Mouse (Mus musculus) heart, embryonic 14.5 days (tissue): ENCODE results near the gene Syt12. TPM values are rescaled to one million over a fixed set of nuclear protein-coding genes. Genes with fewer than 3 reads are reported as not detected.

Experiments used
- ATAC-seq: fragments of 200-750 bp; cut with Nextera tagmentation; 2 replicates; pipeline ENCODE4 v1.8.0; 2017; ENCODE audit warnings: low read depth, moderate TSS enrichment; ENCODE audit not compliant: insufficient number of reproducible peaks, insufficient read depth, low FRiP score
- H3K27ac ChIP-seq, 2 experiments: fragments of 200-500 bp in 1 of 2; fragments of 300-500 bp in 1 of 2; sonication (generic) in 1 of 2; replicated peaks in 1 of 2; 2 replicates each; pipeline ENCODE4 v1.5.1; 2012 to 2014; ENCODE audit warnings: low read depth in 2 of 2, low read length in 2 of 2, control low read depth in 1 of 2, mild to moderate bottlenecking in 1 of 2, mixed read lengths in 1 of 2; ENCODE audit not compliant: control insufficient read depth in 1 of 2, insufficient read depth in 1 of 2
- H3K27me3 ChIP-seq: fragments of 300-500 bp; sonication (generic); 2 replicates; pipeline ENCODE4 v1.6.1; 2014; ENCODE audit warnings: mild to moderate bottlenecking, low read length, control low read depth; ENCODE audit not compliant: control insufficient read depth, insufficient read depth
- H3K36me3 ChIP-seq: fragments of 300-500 bp; sonication (generic); 2 replicates; pipeline ENCODE4 v1.6.1; 2014; ENCODE audit warnings: mild to moderate bottlenecking, control low read depth, low read length, mixed read lengths; ENCODE audit not compliant: control insufficient read depth, insufficient read depth
- H3K4me1 ChIP-seq, 2 experiments: fragments of 200-500 bp in 1 of 2; fragments of 300-500 bp in 1 of 2; sonication (generic) in 1 of 2; 2 replicates each; pipeline ENCODE4 v1.6.1; 2012 to 2014; ENCODE audit warnings: low read length in 2 of 2, control low read depth in 1 of 2, mixed read lengths in 1 of 2; ENCODE audit not compliant: control insufficient read depth in 2 of 2, insufficient read depth in 2 of 2
- H3K4me2 ChIP-seq: fragments of 300-500 bp; sonication (generic); 2 replicates; pipeline ENCODE4 v1.6.1; 2014; ENCODE audit warnings: mild to moderate bottlenecking, low read length
- H3K4me3 ChIP-seq, 2 experiments: fragments of 200-500 bp in 1 of 2; fragments of 300-500 bp in 1 of 2; sonication (generic) in 1 of 2; 2 replicates each; pipeline ENCODE4 v1.5.1; 2012 to 2014; ENCODE audit warnings: low read length in 2 of 2, mild to moderate bottlenecking in 2 of 2, control low read depth in 1 of 2, low read depth in 1 of 2, moderate library complexity in 1 of 2; ENCODE audit not compliant: control insufficient read depth in 1 of 2, insufficient read depth in 1 of 2
- H3K9ac ChIP-seq: fragments of 300-500 bp; sonication (generic); 2 replicates; pipeline ENCODE4 v1.6.1; 2014; ENCODE audit warnings: mild to moderate bottlenecking, low read length
- H3K9me3 ChIP-seq: fragments of 300-500 bp; sonication (generic); 2 replicates; pipeline ENCODE4 v1.6.1; 2016; ENCODE audit warnings: low read length, control low read depth; ENCODE audit not compliant: control insufficient read depth
- WGBS: fragments of 180-500 bp; shearing (Covaris S2); extraction: QIAGEN DNeasy Blood & Tissue Kit; methylation state at CpG from one replicate; pipeline ENCODE4 v1.1.7; 2014; 5-methylcytosine and 5-hydroxymethylcytosine counted together
- polyA plus RNA-seq: library from polyadenylated mRNA; unstranded; fragments of >200 nt; fragmentation: Nextera tagmentation; extraction: Ambion mirVana; gene quantifications from 2 replicates; pipeline ENCODE4 v1.2.1, GENCODE M21; 2014

Syt12 gene
- 0.88 and 0.95 TPM in 2 replicates for polyA plus RNA-seq

DNA sequence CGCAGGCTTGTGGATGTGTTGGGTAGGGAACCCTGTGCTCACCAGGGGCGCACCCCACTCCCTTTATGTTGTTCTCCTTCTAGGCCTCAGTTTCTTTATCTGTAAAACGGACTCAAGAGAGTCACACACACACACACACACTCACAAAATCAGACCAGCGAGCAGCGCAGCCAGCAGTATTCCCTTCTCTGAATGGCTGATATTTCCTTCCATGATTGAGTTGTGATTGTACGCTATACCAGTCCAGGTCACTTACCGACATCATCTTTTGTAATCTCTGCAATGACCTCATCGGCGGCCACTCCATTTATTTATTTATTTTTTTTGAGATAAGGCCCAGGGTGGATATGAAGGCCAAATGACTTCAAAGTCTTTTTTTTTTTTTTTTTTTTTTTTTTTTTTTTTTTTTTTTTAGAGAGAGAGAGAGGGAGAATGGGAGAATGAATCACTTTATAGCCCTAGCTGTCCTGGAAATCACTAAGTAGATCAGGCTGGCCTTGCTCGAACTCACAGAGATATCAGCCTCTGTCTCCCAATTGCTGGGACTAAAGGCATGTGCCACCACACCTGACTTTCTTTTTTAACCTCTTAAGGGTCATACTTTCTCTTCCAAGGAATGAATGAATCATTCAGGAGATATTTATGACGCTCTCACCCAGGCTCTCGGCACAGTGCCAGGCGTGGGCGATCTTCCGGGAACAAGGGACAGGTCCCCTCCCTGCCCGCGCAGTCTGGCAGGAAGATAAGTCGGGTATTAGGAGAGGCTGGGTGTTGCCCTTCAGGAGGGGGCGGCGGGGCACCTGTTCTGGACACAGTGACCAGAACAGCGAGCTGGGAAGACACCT, at the start of gene Syt12:
TSS of gene Syt12 (minus strand) at position 103 of the 845 bp plus-strand sequence.
- Histone ChIP-seq H3K27ac (no peak within 1 kb of the TSS), H3K36me3 (no peaks in the 10 kb centered on the region), H3K9me3 (no peaks in the 10 kb centered on the region), H3K9ac (peak within 1 kb of the TSS; percentile 59), H3K4me2 (peak within 1 kb of the TSS; percentile 94), H3K27me3 (peaks cover 23% of the 10 kb centered on the region), H3K4me3 (peak within 1 kb of the TSS; percentile 38 to 43), H3K4me1 (peaks cover 4 to 6% of the 10 kb centered on the region in 2 experiments; a peak in 3 of 4 replicates)
- ATAC-seq, result no peak
- 9% methylated on average over 21 of the region's 21 CpGs for WGBS

DNA sequence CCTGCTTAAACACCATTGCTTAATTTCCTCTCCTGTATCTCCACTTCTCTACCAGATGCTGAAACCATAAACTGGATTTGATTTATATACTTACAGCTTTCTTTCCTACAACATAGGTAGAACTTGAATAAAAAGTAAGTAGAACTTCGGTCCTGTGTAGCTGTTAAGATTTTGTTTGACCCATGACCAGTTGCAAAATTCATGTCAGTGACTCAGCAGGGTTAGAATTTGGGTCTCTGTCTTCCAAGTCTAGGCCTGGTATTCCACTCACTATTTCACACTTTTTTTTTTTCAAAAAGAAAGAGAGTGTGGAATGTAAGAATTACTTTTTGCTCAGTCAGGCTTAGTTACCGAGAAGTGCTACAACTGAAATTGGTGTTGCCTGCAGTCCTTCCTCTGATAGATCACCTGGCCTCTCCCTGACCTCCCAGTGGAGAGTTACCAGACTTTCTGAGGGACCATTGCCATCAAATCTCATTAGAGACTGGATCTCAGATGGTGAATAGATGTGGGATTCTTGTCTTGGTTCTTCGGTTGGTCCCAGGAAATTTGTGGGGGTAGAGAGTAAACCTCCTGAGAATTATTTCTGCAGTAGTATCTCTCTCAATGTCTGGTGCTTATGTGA, 44.3 kb upstream of the Syt12 start:
- Histone ChIP-seq H3K36me3 (no peaks in the 10 kb centered on the region), H3K4me1 (no peaks in the 10 kb centered on the region), H3K27ac (no peak overlapping the region), H3K27me3 (no peaks in the 10 kb centered on the region), H3K4me2 (no peak overlapping the region), H3K9ac (no peak overlapping the region), H3K4me3 (no peak overlapping the region), H3K9me3 (no peaks in the 10 kb centered on the region)
- ATAC-seq, result no peak
- 79% methylated on average over 3 of the region's 3 CpGs for WGBS

DNA sequence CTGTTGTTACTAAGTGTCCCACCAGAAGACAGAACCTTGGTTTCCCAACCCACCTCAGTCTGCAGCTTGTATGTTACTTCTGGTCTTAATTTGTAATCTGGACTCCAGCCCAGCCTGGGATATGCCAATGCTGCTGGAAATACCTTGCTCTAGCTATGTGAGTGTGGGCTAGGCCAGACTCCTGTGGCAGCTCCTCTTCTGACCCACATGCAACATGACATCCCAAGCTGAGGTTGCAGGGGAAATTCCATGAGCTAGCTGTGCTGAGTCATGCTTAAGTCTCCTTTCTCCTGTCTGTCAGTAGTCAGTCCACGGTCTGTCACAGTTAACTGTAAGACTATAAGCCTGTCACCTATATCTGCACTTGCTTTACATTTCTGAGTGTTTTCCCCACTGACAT, 40.2 kb upstream of the Syt12 start:
- H3K36me3 ChIP-seq, result no peaks in the 10 kb centered on the region
- ATAC-seq, result no peak
- no peak overlapping the region for H3K9ac ChIP-seq
- no peak overlapping the region for H3K27ac ChIP-seq
- H3K27me3 ChIP-seq, result no peaks in the 10 kb centered on the region
- H3K4me1 ChIP-seq, result peaks cover 7 to 8% of the 10 kb centered on the region in 2 experiments
- WGBS, result 31% methylated on average over 1 of the region's 1 CpGs
- H3K4me3 ChIP-seq, result no peak overlapping the region
- H3K9me3 ChIP-seq, result no peaks in the 10 kb centered on the region
- no peak overlapping the region for H3K4me2 ChIP-seq

DNA sequence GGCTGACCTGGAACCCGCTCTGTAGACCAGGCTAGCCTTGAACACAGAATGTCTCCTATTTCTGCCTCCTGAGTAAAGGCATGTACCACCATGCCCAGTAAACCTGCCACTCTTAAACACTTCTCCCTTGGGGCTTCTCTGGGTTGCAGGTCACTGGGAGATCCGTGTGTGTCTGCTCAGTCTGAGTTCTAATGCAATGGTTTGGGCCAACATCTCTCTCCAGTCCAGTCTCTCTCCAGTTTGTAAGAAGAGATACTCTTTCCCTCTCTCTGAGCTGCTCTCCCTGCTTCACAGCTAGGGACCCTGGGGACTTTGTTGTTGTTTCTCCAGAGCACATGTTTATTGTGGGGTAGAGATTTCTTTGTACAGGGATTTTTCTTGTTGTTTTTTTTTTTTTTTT, 39.0 kb upstream of the Syt12 start:
- 67% methylated on average over 2 of the region's 2 CpGs for WGBS
- no peak overlapping the region for H3K4me2 ChIP-seq
- ATAC-seq, result no peak
- H3K27me3 ChIP-seq, result no peaks in the 10 kb centered on the region
- no peak overlapping the region for H3K4me3 ChIP-seq
- H3K4me1 ChIP-seq, result peaks cover 7 to 8% of the 10 kb centered on the region in 2 experiments
- no peak overlapping the region for H3K27ac ChIP-seq
- H3K36me3 ChIP-seq, result no peaks in the 10 kb centered on the region
- H3K9me3 ChIP-seq, result no peaks in the 10 kb centered on the region
- H3K9ac ChIP-seq, result no peak overlapping the region

DNA sequence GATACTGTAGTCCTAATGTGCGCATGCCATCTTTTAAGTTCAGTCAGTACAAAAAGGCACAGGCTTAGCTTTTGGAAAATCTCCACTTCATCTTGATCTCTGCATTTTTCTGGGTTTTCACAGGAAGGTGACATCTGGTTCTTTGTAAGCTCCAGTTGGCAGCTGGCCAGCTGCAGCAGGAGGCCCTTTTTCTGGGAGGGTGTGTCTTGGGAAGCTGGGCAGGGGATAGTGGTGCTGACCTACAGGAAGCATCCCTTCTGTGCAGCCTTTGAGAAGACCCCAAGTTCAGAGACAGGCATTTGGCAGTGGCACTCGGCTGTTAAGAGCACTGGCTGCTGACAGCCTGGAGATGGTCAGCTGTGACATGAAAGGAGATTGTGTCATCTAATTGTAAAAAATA, 38.5 kb upstream of the Syt12 start:
- H3K27ac ChIP-seq, result no peak overlapping the region
- 38% methylated on average over 2 of the region's 2 CpGs for WGBS
- no peak for ATAC-seq
- H3K36me3 ChIP-seq, result no peaks in the 10 kb centered on the region
- H3K4me1 ChIP-seq, result peaks cover 11 to 13% of the 10 kb centered on the region in 2 experiments
- H3K9ac ChIP-seq, result no peak overlapping the region
- H3K4me3 ChIP-seq, result no peak overlapping the region
- no peak overlapping the region for H3K4me2 ChIP-seq
- no peaks in the 10 kb centered on the region for H3K9me3 ChIP-seq
- H3K27me3 ChIP-seq, result no peaks in the 10 kb centered on the region

DNA sequence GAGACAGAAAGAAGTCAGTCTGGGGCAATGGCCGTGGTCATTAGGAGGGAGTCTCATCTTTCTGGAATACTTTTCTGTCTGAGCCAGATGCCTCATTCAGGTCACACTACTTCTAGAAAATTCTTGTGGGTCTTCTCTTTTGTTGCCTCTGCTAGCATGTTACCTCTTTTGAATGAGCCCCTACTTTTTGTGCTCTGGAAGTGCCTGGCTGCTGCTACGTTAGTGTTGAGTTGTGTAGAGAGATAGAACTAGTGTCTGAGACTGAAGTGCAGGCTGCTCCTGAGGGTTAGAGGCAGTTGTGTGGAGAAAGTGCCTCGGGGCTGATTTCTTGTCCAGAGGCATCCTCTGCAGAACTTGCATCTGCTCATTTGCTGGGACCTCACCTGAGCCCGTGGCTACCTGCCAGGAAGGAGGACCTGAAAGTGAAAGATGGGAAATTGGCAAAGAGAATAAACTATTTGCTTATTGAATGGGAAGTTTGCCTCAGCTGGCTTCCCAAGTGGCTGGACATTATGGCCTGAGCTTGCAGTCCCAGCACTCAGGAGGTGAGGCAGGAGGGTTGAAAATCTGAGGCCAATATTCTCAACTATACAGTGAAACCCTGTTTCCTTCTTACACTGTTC, 36.1 kb upstream of the Syt12 start:
- 68% methylated on average over 4 of the region's 4 CpGs for WGBS
- no peak overlapping the region for H3K4me3 ChIP-seq

DNA sequence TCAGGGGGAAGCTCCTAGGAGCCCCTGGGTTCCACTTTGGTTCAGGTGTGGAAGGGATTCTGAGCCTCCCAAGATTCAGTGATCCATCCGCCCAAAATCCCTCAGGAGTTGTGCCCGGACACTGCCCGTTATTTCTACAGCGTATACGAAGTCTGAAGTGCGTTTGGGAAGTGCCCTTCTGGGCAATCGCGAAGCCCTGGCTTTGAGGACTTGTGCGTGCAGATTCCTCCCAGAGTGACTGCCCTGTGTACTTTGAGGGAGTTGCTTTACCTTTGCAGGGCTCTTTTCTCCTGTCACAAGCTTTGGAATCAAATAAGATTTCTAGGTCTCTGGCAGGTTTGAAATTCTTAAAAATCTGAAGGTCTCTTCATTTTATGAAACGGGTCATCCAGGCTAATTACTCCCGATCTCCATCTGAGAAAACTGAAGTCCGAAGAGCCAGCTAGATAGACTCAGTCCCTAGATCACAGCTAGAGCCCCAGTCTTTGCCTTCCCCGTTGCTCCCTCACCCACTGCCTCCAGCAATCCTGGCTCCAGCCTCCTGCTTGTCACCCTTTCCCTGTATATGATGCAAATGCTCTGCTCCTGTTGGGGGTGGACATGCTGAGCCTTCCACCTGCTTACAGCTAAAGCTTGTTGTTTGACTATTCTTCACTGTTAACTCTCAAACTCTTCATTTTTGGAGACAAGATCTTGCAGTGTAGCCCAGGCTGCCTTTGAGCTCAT, 34.0 kb upstream of the Syt12 start:
- Histone ChIP-seq H3K9ac (peak overlapping the region; percentile 74), H3K4me3 (peak overlapping the region; percentile 73 to 74), H3K27me3 (no peaks in the 10 kb centered on the region), H3K36me3 (no peaks in the 10 kb centered on the region), H3K4me2 (peak overlapping the region; percentile 80), H3K4me1 (peaks cover 12 to 19% of the 10 kb centered on the region in 2 experiments), H3K27ac (no peak overlapping the region), H3K9me3 (no peaks in the 10 kb centered on the region)
- WGBS, result 9% methylated on average over 13 of the region's 13 CpGs
- ATAC-seq, result no peak

More for the DNA sequence above, 36.1 kb upstream of the Syt12 start:
- Histone ChIP-seq H3K9ac (no peak overlapping the region), H3K4me1 (peaks cover 12 to 19% of the 10 kb centered on the region in 2 experiments), H3K4me2 (no peak overlapping the region), H3K36me3 (no peaks in the 10 kb centered on the region), H3K27me3 (no peaks in the 10 kb centered on the region), H3K9me3 (no peaks in the 10 kb centered on the region), H3K27ac (no peak overlapping the region)
- ATAC-seq, result no peak
